Mouse (Mus musculus) Patski (cell line): Measurements from ENCODE around the gene Rbfox1. TPM values are rescaled to one million over a fixed set of nuclear protein-coding genes. Genes with fewer than 3 reads are reported as not detected.

Source experiments
- ATAC-seq: fragments of 100-300 bp; one replicate; pipeline ENCODE4 v1.8.0; 2021
- CTCF ChIA-PET: fragments of 350-600 bp; sonication (Branson Sonifier 250); formaldehyde crosslinking; loops from one replicate; lab custom pipeline; 2022; ENCODE audit warnings: inconsistent platforms; lab: Charles Lee
- POLR2A ChIA-PET: fragments of 350-600 bp; sonication (Branson Sonifier 250); formaldehyde crosslinking; loops from one replicate; lab custom pipeline; 2022; ENCODE audit warnings: antibody characterized with exemption, inconsistent platforms; lab: Charles Lee
- DNase-seq: peaks from one replicate; pipeline ENCODE4 v3.0.0-alpha.2; 2011; ENCODE audit warnings: low read depth, low spot score
- H3K27me3 ChIP-seq: fragments of 371-371 bp; one replicate; pipeline ENCODE4 v1.5.1; 2021
- CTCF ChIP-seq: fragments of 100-300 bp; IDR thresholded peaks from one replicate; pipeline ENCODE4 v1.5.1; 2021
- in situ Hi-C: fragments of 300-500 bp; cut with MboI; formaldehyde crosslinking; loops from 3 replicates; pipeline ENCODE4 v1.11.1; 2018; ENCODE audit warnings: low pct_unique_long_range_greater_than_20kb, mixed read lengths
- polyA plus RNA-seq: library from polyadenylated mRNA; unstranded; gene quantifications from one replicate; pipeline ENCODE4 v1.2.3, GENCODE M21; 2021

Gene Rbfox1
- polyA plus RNA-seq, 1 experiment from 2014 or later, result not detected

- H3K27me3 ChIP-seq, result no peaks in the 10 kb centered on the region
- ChIA-PET POLR2A (interaction anchor here (0.6 to 0.7 kb wide), 2 partner anchors 24 to 887 kb away, joined by 3 to 4 read pairs; no protein-coding TSS in a partner anchor), CTCF (no interaction called here)
- no peak for TF ChIP-seq CTCF
- in situ Hi-C loops, result no loop called here
- DNase-seq (no peak), ATAC-seq (no peak)
Observed at GRCm38 (mm10) chr16:7132434-7132833, 1247.3 kb downstream of the Rbfox1 start.

GRCm38 (mm10) chr16:7136971-7137370 is 1251.8 kb downstream of the Rbfox1 start:
- no peak for ATAC-seq
- POLR2A ChIA-PET, result no interaction called here

GRCm38 (mm10) chr16:7139480-7139879 is 1254.3 kb downstream of the Rbfox1 start:
- TF ChIP-seq CTCF, result no peak
- ChIA-PET CTCF (no interaction called here), POLR2A (no interaction called here)
- H3K27me3 ChIP-seq, result no peaks in the 10 kb centered on the region
- ATAC-seq (no peak), DNase-seq (no peak)
- in situ Hi-C loops, result no loop called here

More at GRCm38 (mm10) chr16:7136971-7137370, 1251.8 kb downstream of the Rbfox1 start:
- peak; percentile 65 for TF ChIP-seq CTCF
- H3K27me3 ChIP-seq, result no peaks in the 10 kb centered on the region
- CTCF ChIA-PET, result no interaction called here
- in situ Hi-C loops, result no loop called here
- no peak for DNase-seq

GRCm38 (mm10) chr16:7140909-7141308 is 1255.8 kb downstream of the Rbfox1 start:
- in situ Hi-C loops, result no loop called here
- TF ChIP-seq CTCF, result no peak
- ChIA-PET POLR2A (no interaction called here), CTCF (no interaction called here)
- ATAC-seq (no peak), DNase-seq (no peak)
- H3K27me3 ChIP-seq, result no peaks in the 10 kb centered on the region

GRCm38 (mm10) chr16:7145505-7145904 is 1260.3 kb downstream of the Rbfox1 start:
- POLR2A ChIA-PET, result no interaction called here
- CTCF ChIA-PET, result no interaction called here
- ATAC-seq (no peak), DNase-seq (no peak)
- H3K27me3 ChIP-seq, result no peaks in the 10 kb centered on the region
- TF ChIP-seq CTCF, result no peak
- in situ Hi-C loops, result no loop called here

GRCm38 (mm10) chr16:7146454-7146853 is 1261.3 kb downstream of the Rbfox1 start:
- ChIA-PET CTCF (no interaction called here), POLR2A (interaction anchor here (1.4 kb wide), 1 partner anchor 13 kb away, joined by 4 read pairs; no protein-coding TSS in a partner anchor)
- in situ Hi-C loops, result no loop called here
- DNase-seq (no peak), ATAC-seq (peak; percentile 92)
- TF ChIP-seq CTCF, result no peak
- H3K27me3 ChIP-seq, result no peaks in the 10 kb centered on the region

- DNase-seq (no peak), ATAC-seq (no peak)
- in situ Hi-C loops, result no loop called here
- no peaks in the 10 kb centered on the region for H3K27me3 ChIP-seq
- CTCF ChIA-PET, result no interaction called here
- no peak for TF ChIP-seq CTCF
- POLR2A ChIA-PET, result interaction anchor here (1.4 kb wide), 1 partner anchor 12 kb away, joined by 4 read pairs; no protein-coding TSS in a partner anchor
Observed at GRCm38 (mm10) chr16:7147884-7148283, 1262.7 kb downstream of the Rbfox1 start.

GRCm38 (mm10) chr16:7149106-7149899 is 1264.1 kb downstream of the Rbfox1 start:
- H3K27me3 ChIP-seq, result no peaks in the 10 kb centered on the region
- TF ChIP-seq CTCF, result no peak
- no peak for ATAC-seq
- DNase-seq, result no peak
- in situ Hi-C loops, result no loop called here
- ChIA-PET CTCF (interaction anchor here (0.7 kb wide), 1 partner anchor 10 kb away, joined by 3 read pairs; no protein-coding TSS in a partner anchor), POLR2A (no interaction called here)

- ChIA-PET CTCF (no interaction called here), POLR2A (no interaction called here)
- DNase-seq, result no peak
- in situ Hi-C loops, result no loop called here
- no peak for TF ChIP-seq CTCF
- ATAC-seq, result no peak
- no peaks in the 10 kb centered on the region for H3K27me3 ChIP-seq
Observed at GRCm38 (mm10) chr16:7150201-7150791, 1265.1 kb downstream of the Rbfox1 start.

- no peaks in the 10 kb centered on the region for H3K27me3 ChIP-seq
- ChIA-PET CTCF (no interaction called here), POLR2A (no interaction called here)
- in situ Hi-C loops, result no loop called here
- TF ChIP-seq CTCF, result no peak
- no peak for DNase-seq
- no peak for ATAC-seq
Observed at GRCm38 (mm10) chr16:7152401-7152800, 1267.2 kb downstream of the Rbfox1 start.

GRCm38 (mm10) chr16:7154671-7155070 is 1269.5 kb downstream of the Rbfox1 start:
- ATAC-seq, result no peak
- in situ Hi-C loops, result no loop called here
- CTCF ChIA-PET, result no interaction called here

More at GRCm38 (mm10) chr16:7154671-7155070, 1269.5 kb downstream of the Rbfox1 start:
- POLR2A ChIA-PET, result no interaction called here
- H3K27me3 ChIP-seq, result no peaks in the 10 kb centered on the region
- no peak for DNase-seq
- no peak for TF ChIP-seq CTCF
